Mouse (Mus musculus) monocyte, adult 2 months (primary cell): ENCODE data around the gene Ablim1.
"Not testable (repeated sequence)": the region's sequence is repeated elsewhere in the genome, so short reads cannot be mapped to it uniquely, and the experiment has no call there.

Experiments used
- DNase-seq, 2 experiments: peaks; one replicate each; pipeline ENCODE4 v3.0.0; 2022; ENCODE audit warnings: low spot score in 2 of 2, low read depth in 1 of 2

The Ablim1 gene

GRCm38 (mm10) chr19:57161010-57161660, 153.6 kb downstream of the Ablim1 start:
- DNase-seq, result no peak

- no peak for DNase-seq
Measured at GRCm38 (mm10) chr19:57157731-57158343, 156.9 kb downstream of the Ablim1 start.

DNA sequence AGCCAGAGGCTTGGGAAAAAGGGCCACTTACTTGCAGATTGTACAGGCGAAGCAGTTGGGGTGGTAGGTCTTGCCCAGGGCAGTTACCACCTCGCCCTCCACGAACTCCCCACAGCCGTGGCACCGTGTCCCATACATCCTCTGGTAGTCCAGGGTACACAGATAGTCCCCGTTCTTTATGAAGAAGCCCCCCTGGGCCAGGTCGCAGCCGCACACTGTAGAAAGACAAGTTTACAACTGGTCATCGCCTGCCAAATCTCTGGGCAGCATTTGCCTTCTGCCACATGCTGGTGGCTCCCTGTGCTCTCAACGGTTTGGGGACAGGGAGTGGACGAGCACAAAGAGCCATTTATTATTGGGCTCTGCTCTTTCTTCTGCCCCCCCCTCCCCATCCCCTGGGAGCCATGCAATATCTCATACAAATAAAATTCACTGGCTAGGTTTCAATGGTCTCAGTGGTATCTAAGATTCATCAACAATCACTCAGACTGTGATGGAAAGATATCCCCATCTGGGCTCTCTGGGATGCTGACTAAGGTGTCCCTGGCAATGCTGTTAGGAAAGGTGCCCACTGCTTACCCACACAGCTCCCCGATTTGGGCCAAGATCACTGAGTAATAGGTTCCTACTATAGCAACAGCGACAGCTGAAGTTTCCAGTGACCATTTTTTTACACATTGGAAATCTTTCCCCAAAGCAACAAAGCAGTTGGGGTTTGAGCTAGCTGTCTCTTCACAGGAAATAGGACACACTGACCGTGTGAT, 159.4 kb downstream of the Ablim1 start:
- DNase-seq, result no peak

GRCm38 (mm10) chr19:57152357-57152756, 162.4 kb downstream of the Ablim1 start:
- DNase-seq, result no peak

DNA sequence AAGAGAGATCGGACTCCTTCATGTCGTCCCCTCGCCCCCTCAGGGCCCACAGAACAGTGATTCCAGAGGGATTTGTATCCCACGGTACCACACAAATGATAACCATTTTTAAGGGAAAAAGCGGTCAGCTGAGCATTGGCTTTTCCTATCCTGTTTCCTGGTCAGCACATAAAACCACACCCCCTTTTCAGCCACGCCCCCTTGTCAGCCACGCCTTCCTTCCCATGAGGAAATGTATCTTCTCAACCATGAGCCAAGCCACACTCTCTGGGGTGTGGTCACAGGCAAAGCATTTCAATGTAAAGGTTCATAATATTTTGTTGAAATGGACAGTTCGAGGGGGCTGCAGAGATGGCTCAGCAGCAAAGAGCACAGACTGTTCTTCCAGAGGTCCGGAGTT, 163.2 kb downstream of the Ablim1 start:
- DNase-seq, result no peak

GRCm38 (mm10) chr19:57150275-57150674, 164.4 kb downstream of the Ablim1 start:
- no peak for DNase-seq

DNA sequence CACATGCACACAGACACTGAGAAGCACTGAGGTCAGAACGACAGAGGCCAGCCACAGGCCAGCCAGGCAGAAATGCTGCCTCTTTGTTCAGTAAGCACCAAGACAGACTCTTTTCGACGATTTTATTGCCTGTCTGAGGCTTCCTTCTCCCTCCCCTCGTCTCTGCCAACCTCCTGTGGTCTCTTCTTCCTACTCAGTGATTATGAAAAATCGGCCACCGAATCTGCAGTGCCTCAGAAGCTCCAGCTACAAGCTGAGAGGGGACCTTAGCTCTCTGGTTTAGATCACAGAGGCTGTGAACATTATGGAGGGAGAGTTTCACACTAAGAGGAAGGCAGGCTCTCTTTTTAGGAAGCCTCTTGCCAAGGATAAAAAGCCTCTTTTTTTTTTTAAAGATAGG, 167.0 kb downstream of the Ablim1 start:
- DNase-seq, result no peak

DNA sequence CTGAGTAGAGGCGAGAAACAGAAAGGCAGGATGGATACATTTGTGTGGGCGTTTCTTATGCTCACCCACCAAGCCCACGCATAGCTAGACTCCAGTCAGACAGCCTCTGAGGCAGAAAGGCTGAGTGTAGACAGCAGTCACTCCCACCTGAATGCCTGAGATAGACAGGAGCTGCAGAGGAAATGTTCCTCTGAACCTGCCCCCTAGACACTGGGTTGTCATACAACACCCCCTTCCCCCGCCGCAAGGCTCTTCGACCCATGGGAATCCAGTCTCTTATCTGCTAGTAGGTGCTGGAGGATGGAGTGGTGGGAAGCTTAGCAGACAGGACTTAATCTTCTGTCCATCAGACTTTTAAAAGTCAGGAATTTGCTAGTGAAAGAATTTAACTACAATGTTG, 167.8 kb downstream of the Ablim1 start:
- no peak for DNase-seq

GRCm38 (mm10) chr19:57143646-57144045, 171.1 kb downstream of the Ablim1 start:
- no peak for DNase-seq

DNA sequence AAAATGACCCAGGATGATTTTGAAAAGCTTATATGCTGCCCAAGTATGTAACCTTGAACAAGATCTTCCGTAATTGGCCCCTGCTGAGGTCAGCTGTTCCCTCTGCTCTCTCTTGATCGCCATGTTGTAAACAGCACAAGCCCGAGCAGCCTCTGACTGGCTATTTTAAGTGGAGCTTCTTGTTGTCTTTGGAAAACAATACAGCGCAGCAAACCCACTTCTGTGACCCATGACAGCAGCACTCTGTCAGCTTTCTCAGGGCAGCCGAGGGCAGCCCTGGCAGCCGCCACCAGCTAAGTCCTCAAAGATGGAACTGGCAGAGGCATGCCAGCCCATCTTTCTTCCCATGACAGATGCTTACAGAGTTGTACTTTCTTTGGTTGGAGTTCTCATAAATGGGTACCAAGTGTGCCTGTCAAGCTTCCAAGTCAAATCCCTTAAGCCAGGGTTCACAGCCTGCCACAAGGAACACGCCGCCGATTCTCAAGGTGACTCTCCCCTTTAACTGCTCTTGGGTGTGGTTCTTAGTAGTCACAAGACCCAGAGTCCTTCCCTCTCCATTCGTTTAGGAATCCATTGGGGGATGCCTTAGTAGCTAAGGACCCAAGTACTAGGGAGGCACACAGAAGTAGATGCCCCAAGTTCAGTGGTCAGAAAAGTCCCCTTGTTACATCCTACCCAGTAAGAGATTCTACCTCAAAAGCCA, 172.8 kb downstream of the Ablim1 start:
- no peak for DNase-seq

DNA sequence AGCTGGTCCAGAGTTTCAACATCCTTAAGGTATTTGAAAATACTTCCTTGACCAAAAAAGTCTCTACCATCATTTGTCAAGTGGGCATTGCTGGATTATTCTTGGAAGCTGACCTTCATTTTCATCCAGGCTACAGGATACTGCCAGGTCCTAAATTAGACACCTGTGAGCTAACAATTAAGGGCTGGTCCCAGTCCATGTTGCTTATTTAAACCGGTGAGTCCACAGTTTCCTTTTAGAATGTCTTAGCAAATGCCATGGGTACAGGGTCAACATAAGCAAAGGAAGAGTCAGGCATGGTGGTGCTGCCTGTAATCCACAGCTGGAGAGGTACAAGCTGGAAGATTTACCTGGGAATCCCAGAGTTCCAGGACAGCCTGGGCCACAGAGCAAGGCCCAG, 173.8 kb downstream of the Ablim1 start:
- DNase-seq, result no peak

DNA sequence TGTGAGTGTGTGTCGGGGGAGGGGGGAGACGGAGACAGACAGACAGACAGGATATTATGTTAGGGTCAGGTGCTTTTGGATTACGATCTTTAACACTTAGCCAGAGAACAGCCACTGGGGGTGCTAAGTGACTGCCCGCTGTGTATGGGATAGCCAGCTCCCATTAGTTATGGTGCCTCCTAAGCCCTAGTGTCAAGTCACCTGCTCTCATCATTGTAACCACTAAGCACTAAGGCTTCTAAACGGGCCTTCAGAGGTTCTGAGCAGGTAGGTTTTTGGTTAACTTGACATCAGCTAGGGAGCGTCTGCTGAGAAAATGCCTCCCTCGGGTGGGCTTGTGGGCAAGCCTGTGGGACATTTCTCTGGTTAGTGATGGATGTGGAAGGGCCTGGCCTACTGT, 174.6 kb downstream of the Ablim1 start:
- DNase-seq, result no peak

DNA sequence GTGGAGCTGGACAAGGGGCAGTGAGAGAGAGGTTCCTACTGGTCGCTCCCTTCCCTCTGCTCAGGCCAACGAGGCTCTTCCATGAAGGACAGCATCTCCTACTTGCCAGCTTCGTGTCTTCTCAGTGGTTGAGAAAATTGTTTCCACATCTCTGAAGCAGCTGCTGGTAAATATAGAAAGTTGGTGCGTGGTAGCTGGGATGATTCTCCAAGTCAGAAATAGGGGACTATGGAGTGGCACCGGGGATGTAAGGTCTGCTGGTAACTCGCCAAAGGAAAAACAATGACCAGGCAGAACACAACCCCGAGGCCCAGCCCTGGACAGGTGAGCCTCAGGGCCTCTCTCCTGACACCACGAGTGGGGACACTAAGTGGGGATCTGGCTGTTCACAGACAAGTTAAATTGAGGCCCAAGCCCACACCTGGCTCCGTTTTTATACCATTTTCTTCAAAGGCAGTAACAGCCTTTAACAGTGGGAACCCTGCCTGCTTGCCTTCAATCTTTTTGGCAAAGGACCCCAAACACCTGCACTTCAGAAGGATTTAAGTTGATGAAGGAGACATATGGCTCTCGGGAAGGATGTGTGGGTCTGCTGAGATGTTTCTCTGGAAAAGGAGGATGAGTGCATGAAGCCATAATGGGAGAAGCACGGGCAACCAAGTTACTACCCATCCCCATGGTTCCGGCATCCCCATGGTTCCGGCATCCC, 175.7 kb downstream of the Ablim1 start:
- DNase-seq, result no peak

DNA sequence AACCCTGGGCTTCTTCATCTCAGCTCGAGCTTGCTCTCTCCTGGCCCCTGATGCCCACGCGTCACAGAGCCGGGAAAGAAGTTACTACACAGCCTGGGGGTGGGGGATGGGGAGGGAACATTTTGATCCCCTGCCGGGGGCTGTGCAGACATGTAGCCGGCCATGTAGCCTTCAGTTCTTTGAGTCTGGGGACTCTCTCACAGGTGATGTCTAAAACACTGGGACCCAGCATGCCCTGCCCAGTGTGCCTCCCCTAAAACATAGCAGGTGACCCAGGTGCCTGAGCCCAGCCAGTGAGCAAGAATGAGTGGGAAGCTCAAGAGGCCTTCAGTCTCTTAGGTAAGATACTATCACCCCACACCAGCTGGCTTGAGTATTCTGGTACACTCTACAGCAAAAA, 176.2 kb downstream of the Ablim1 start:
- DNase-seq, result no peak

DNA sequence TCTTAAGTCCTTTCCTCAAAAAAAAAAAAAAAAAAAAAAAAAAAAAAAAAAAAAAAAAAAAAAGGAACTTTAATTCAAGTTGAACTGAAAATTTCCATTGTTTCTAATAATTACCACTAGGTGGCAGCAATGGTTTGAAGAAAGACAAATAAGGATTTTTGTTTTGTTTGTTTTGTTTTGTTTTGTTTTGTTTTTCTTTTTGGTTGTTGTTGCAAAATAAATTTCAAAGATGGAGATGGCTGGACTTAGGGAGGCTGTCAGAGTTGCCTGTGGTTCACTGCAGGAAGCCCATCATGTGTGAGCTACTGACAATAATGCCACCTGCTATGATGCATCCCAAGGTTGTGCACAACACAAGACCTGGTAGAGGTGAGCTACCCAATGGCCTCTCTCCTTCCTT, 176.7 kb downstream of the Ablim1 start:
- no peak for DNase-seq

- peak in 1 of 2 experiments; percentile 13 for DNase-seq
Measured at GRCm38 (mm10) chr19:57136228-57136627, 178.5 kb downstream of the Ablim1 start.

- not testable (repeated sequence) for DNase-seq
Measured at GRCm38 (mm10) chr19:57135654-57136053, 179.1 kb downstream of the Ablim1 start.

GRCm38 (mm10) chr19:57134654-57135348, 179.9 kb downstream of the Ablim1 start:
- DNase-seq, result no peak

DNA sequence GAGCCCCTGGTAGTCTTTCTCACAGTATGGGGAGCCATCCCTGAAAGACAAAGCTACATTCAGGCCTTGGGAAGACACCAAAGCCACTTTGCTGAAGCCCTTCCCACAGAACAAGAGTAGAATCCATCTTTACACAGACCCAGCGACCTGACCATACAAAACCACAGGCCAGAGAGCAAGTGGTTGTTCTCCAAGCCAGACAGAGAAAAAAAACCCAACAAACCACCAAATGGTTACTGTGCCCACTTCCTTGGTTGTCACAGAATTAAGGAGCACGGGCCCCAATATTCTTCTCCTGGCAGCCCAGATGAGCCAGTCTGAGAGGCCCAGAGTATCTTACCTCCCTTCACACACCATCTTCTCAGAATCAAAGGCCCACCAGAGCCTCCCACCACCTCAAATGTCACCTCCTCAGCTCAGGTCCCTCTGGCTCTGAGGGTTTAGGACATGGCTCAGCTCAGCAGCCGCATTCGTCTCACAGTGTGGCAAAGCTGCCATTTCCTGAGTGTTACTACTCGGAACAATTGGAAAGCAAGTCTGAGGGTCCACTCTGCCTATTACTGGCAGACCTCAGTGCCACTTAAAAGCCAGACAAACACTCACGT, 181.7 kb downstream of the Ablim1 start:
- no peak for DNase-seq

GRCm38 (mm10) chr19:57132281-57132680, 182.4 kb downstream of the Ablim1 start:
- DNase-seq, result no peak
